Mouse (Mus musculus) hindbrain, embryonic 11.5 days (tissue): Measurements from ENCODE around the gene Ccdc105. TPM values are rescaled to one million over a fixed set of nuclear protein-coding genes. Genes with fewer than 3 reads are reported as not detected.

Experiments
- polyA plus RNA-seq: library from polyadenylated mRNA; unstranded; fragments of >200 nt; fragmentation: Nextera tagmentation; extraction: Ambion mirVana; gene quantifications from 2 replicates; pipeline ENCODE4 v1.2.1, GENCODE M21; 2014

The Ccdc105 gene
- polyA plus RNA-seq, 1 experiment from 2014 or later: not detected

Other genes starting within 250 kb of the Ccdc105 start
- gene Olfr1358, start 235.6 kb downstream of the Ccdc105 start, polyA plus RNA-seq: 0.15 TPM in 1 of 2 replicates, not detected in the other
- 27.5 and 31.2 TPM in 2 replicates for gene Ilvbl, start 178.7 kb downstream of the Ccdc105 start, polyA plus RNA-seq
- gene Syde1, start 161.1 kb downstream of the Ccdc105 start, polyA plus RNA-seq: 10.0 and 11.9 TPM in 2 replicates
- gene Olfr1357, start 135.0 kb downstream of the Ccdc105 start, polyA plus RNA-seq: not detected in 2 replicates
- gene Casp14, start 34.8 kb downstream of the Ccdc105 start, polyA plus RNA-seq: not detected in 2 replicates
- gene Slc1a6, start 27.4 kb upstream of the Ccdc105 start, polyA plus RNA-seq: 0.63 and 1.2 TPM in 2 replicates
- gene Olfr1356, start 99.1 kb upstream of the Ccdc105 start, polyA plus RNA-seq: not detected in 2 replicates
- gene Olfr1355, start 122.5 kb upstream of the Ccdc105 start, polyA plus RNA-seq: not detected in 2 replicates
- gene Olfr1354, start 160.1 kb upstream of the Ccdc105 start, polyA plus RNA-seq: not detected in 2 replicates
- gene Olfr8, start 197.6 kb upstream of the Ccdc105 start, polyA plus RNA-seq: not detected in 2 replicates
- not detected in 2 replicates for gene Olfr1353, start 210.2 kb upstream of the Ccdc105 start, polyA plus RNA-seq
- not detected in 2 replicates for gene Olfr1352, start 228.0 kb upstream of the Ccdc105 start, polyA plus RNA-seq